Mouse (Mus musculus): Measurements from ENCODE around the gene Iba57.
"Not testable (repeated sequence)": the region's sequence is repeated elsewhere in the genome, so short reads cannot be mapped to it uniquely, and the experiment has no call there.

Iba57 gene

DNA sequence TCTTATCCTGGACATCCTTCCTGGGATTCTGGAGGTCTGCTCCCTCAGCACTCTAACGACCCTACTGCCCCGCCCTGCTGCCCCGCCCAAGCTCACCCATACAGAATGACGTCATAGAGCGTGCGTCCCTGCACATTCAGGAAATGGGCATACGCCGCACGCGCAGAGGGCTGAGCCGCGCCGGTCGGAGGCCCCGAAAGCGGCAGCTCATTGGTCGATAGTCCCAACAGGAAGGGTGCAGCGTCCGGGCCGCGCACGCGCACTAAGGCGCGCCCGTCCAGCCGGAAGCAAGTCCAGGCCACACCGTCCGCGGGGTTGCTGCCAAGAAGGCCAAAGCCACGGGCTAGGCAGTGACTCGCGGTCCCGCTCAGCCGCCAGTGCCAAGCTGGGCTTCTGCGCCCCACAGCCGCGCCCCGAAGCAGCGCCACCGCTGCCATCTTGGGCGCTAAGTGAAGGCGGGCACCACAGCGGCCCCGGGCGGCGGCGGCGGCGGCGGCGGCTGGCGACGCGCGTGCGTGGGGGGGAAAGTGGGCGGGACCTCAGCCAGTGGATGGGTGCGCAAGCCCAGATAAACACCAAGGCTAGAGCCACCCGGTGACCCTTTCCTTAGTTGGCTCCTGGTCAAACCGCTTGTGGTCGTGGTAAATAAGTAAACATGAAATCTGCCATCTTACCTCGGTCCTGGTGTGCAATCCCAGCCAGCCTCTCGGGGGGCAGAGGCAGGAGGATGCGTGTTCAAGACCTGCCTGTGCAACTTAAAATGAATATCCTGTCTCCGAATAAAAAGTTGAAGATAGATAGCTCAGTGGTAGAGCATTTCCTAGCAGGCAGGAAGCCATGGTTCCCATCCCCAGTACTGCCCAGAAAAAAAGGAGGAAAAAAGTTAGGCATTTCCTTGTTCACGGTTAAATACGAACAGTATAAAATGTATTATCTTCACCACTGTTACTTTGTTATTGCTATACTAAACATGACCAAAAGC, at the start of gene Iba57:
Gene Iba57 (minus strand): TSS at position 485 of the 982 bp plus-strand sequence.
- DNase-seq (ENCODE audit: low read depth in 2 of 2, low spot score in 2 of 2) = peak; percentile 92

DNA sequence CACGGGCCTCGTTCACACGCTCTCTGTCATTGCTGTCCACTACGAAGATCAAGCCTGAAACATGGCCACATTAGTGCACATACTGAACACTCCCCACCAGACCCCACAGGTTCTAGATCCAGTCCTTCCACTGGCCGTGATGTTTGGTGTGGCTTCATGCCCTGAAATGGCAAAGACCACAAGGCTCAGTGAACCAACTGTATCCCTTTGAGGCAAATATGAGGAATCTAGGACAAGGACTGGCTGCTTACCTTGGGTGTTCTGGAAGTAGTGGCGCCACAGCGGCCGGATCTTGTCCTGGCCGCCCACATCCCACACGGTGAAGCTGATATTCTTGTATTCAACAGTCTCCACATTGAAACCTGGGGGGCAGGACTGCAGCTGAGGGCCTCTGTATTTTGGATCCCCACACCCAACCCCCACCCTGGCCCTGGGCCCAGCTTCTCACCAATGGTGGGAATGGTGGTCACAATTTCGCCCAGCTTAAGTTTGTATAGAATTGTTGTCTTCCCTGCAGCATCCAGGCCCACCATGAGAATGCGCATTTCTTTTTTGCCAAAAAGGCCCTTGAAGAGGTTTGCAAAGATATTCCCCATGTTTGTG, 49.5 kb upstream of the Iba57 start:
- no peak for DNase-seq (ENCODE audit: low read depth in 2 of 2, low spot score in 2 of 2)

DNA sequence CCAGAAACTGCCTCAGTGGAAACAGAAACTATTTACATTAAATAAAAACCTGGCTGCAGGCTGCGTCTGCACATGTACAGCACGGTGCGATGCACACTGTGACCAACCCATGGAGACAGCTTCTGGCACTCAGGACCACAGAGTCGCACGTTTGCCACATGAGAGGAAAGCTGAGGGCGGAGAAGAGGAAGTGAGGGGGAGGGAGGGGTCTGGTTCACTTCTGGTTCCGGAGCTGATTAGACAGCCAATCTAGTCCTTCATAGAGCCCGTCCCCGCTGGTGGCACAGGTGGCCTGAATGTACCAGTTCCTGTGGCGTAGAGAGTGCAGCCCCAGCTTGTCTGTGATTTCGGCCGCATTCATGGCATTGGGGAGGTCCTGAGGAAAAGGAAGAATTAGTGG, 48.8 kb upstream of the Iba57 start:
- DNase-seq (ENCODE audit: low read depth in 2 of 2, low spot score in 2 of 2) = peak; percentile 71 to 80

GRCm38 (mm10) chr11:59211561-59211960, 48.0 kb upstream of the Iba57 start:
- not testable (repeated sequence) for DNase-seq (ENCODE audit: low read depth in 2 of 2, low spot score in 2 of 2)

DNA sequence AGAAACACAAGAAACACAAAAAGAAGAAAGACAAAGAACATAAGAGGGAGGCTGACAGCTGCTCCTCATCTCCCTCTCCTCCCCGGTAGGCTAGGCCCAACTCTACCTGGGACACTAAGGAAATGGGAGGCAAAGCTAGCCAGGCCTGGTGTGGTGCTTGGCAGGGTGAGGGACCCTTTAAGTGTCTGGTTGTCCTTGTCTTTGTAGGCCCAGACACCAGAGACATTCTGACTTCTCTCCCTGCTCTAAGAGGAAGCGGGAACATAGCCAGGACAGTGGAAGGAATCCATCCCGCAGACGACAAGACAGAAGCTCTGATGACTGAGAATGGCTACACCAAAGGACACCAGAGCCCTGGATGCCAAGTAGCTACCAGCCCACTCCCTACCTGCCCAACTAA, 46.5 kb upstream of the Iba57 start:
- DNase-seq (ENCODE audit: low read depth in 2 of 2, low spot score in 2 of 2) = no peak

GRCm38 (mm10) chr11:59209580-59209979, 46.0 kb upstream of the Iba57 start:
- no peak for DNase-seq (ENCODE audit: low read depth in 2 of 2, low spot score in 2 of 2)

DNA sequence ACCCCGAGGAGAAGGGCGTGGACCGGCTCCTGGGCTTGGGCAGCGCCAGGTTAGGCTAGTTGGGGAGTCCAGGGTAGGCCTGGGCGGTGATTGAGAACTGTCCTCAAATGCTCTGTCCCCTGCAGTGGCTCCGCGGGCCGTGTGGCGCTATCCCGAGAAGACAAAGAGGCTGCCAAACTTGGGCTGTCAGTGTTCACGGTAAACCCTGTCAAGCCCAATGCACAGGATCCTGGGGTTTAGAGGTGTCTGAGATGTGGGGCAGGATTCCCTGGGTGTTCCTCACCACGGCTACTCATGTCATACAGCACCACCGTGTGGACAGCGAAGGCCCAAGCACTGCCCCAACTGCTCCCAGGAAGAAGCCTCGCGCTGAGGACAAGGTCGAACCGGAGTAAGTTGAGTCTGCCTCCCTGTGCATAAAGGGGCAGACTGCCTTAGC, 45.5 kb upstream of the Iba57 start:
- DNase-seq (ENCODE audit: low read depth in 2 of 2, low spot score in 2 of 2) = peak in 1 of 2 experiments; percentile 31

DNA sequence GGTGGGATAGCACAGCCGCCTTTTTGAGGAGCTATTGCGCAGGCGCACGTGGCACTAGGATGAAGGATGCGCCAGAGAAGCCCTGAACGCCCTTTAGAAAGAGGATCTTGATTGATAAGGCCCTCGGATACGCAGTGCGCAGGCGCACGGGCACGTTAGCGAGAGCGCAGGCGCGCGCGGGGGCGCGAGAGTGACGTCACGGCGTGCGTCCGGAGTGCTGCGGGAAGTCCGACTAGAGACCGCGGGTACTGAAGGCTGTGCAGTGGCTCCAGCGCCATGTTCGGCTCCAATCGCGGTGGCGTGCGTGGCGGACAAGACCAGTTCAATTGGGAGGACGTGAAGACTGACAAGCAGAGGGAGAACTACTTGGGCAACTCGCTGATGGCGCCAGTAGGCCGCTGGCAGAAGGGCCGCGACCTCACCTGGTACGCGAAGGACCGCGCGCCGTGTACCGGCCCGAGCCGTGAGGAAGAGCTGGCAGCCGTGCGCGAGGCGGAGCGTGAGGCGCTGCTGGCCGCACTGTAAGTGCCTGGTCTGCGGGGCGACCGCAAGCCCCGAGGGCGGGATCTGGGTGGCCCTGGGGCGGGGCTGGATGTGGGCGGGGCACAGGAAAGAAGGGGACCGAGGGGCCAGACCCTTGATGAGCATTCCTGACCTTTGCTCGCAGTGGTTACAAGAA, 44.8 kb upstream of the Iba57 start, which contains the start of gene 2310033P09Rik:
Gene 2310033P09Rik (plus strand): TSS at position 169 of the 679 bp plus-strand sequence.
- peak; percentile 84 to 86 for DNase-seq (ENCODE audit: low read depth in 2 of 2, low spot score in 2 of 2)

DNA sequence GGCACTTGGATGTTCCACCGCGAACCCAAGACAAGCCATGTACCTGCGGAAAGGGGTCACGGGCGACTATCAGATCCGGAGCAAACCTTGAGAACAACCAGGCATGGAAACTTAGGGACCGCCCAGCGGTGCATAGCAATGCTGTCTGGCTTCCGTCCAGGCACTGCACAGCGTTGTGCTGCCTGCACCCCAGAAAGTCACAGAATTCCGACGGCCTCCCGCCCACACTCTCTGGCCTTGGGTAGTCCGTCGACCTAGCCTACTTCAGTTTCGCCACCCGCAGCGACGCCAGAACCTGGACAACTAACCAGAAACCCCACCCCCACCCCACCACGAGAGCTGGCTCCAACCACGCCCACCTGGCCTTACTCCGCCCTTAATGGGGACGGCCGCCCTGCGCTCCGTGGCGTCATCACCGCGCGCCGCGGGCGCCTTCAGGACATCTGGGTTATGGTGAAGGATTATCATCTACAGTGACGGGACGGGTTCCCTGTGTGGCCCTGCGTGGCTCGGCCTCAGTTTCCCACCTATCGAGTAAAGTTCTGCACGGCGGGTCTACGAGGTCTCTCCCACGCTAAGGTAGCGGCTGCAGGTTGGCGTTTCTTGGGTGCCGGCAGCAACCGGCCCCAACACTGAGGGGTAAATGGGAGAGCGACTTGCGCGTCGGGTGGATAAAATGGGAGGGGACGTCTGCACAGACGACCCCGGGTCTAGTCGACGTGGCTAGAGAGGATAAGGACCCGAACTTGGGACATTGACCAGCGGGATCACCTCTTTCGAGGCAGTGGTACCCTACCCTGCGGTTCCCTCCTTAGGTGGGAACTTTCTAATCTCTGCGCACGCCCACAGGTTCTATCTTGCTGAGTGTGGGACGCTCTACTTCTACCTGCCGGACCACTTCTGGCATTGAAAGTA, 38.8 kb upstream of the Iba57 start, which contains the start of gene Mrpl55:
Gene Mrpl55 (plus strand): TSS at position 406 of the 915 bp plus-strand sequence.
- peak; percentile 81 to 91 for DNase-seq (ENCODE audit: low read depth in 2 of 2, low spot score in 2 of 2)

- DNase-seq (ENCODE audit: low read depth in 2 of 2, low spot score in 2 of 2) = no peak
These were observed 37.9 kb upstream of the Iba57 start for GRCm38 (mm10) chr11:59201216-59202002.

DNA sequence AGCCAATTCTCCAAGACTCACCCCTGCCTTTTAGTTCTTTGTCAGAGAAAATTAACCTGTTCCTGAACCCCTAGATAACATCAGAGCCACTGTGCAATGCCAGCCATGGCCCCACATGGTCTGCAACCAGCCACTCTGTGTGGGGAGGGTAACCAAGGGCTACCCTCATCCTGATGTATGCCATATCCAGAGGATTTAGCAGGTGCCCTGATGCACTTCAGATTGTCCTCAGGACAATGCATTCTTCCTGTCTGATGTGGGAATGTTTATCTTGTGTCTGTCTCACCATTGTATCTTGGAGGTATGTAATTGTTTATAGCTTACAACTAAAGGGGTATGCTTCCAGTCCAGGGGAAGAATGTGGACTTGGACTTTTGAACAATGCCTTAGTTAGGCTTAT, 32.7 kb upstream of the Iba57 start:
- DNase-seq (ENCODE audit: low read depth in 2 of 2, low spot score in 2 of 2) = no peak

DNA sequence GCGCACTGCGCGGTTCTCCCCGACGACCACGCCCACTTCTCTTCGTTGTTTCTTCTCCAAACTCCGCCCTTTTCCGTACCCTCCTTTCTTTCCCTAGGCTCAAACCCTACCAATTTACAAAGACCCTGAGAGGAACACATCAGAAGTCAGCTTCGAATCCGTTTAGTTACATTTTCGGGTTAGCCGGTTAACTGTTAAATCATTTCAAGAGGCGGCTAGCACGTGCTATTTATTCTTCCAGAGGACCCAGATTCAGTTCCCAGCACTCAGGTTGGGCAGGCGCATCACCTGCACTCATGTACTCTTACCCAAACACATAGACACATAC, 28.5 kb upstream of the Iba57 start, which contains the start of gene Guk1:
Gene Guk1 (minus strand): TSS at position 154 of the 328 bp plus-strand sequence.
- no peak for DNase-seq (ENCODE audit: low read depth in 2 of 2, low spot score in 2 of 2)

DNA sequence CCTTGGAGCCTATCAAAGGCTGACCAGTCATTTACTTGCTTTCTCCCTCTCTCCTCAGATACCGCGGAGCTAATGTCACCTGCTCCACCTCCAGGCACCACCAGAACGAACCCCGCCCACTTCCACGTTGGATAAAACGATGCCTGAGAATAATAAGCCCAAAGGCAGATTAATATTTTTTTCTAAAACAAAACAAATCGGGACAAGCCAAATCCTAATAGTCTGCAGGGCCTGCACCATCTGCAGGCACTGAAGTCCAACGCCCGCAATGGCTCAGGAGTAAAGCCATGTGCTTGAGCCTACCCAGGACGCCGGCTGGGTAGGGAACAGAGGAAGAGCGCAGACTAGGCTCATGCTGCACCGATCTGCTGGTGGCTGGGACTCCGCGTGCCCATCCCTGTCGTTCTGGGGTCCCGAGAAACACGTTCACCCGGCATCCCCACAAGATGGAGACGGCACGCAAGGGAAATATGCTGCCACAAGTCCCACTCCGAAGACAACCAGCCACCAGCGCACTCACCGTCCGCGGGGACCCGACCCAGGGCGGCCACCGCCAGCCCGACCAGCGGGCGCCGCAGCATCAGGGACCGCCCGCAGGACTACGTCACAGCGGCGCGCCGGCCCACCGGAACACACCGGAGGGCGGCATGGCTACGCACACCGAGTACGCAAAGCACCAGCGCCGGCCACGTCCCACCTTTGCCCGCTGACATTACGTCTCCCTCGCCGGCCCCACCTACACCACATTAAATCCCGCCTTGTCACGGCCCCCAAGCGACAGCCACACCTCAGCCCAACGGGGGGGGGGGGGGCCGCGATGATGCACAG, 27.9 kb upstream of the Iba57 start:
- DNase-seq (ENCODE audit: low read depth in 2 of 2, low spot score in 2 of 2) = peak; percentile 87

DNA sequence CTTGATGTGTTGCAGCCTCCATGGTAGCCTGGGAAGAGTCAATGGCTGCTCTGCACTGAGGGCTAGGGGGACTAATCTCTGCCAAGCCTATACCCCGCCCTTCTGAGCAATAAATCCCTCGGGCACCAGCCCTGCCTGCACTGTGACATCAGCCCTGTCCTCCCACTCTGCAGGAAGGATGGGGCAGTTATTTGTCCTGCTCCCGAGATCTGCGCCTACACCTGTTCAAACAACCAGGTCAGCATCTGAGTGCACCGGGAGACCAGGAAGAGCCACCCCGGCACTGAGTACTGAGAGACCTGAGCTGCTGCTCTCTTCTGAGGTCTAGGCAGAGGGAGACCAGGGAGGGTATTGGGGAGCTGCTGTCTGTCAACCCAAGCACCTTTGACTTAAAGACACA, 24.2 kb upstream of the Iba57 start:
- no peak for DNase-seq (ENCODE audit: low read depth in 2 of 2, low spot score in 2 of 2)

- no peak for DNase-seq (ENCODE audit: low read depth in 2 of 2, low spot score in 2 of 2)
These were observed 22.0 kb upstream of the Iba57 start for GRCm38 (mm10) chr11:59185490-59185889.

- no peak for DNase-seq (ENCODE audit: low read depth in 2 of 2, low spot score in 2 of 2)
These were observed 20.3 kb upstream of the Iba57 start for GRCm38 (mm10) chr11:59183821-59184220.

- no peak for DNase-seq (ENCODE audit: low read depth in 2 of 2, low spot score in 2 of 2)
These were observed 19.4 kb upstream of the Iba57 start, which contains the start of gene Gjc2 for GRCm38 (mm10) chr11:59182864-59183331. TSS of gene Gjc2 (minus strand) at chr11:59183213.

- DNase-seq (ENCODE audit: low read depth in 2 of 2, low spot score in 2 of 2) = no peak
These were observed 13.4 kb upstream of the Iba57 start for GRCm38 (mm10) chr11:59176921-59177320.

- no peak for DNase-seq (ENCODE audit: low read depth in 2 of 2, low spot score in 2 of 2)
These were observed 12.9 kb upstream of the Iba57 start for GRCm38 (mm10) chr11:59176475-59176874.

All from CD8-positive naive resting alpha-beta T cell, adult 2 months (primary cell).